Mouse (Mus musculus): ENCODE measurements at regions not wholly inside any gene's neighbourhood (a gene's known extent, or its start where the extent isn't known, plus 50 kb on each side); places are given as distances from the start of the nearest gene placed in this dataset.
A peak's percentile ranks its signal among the peaks of the same experiment; 100 is the strongest.

DNA sequence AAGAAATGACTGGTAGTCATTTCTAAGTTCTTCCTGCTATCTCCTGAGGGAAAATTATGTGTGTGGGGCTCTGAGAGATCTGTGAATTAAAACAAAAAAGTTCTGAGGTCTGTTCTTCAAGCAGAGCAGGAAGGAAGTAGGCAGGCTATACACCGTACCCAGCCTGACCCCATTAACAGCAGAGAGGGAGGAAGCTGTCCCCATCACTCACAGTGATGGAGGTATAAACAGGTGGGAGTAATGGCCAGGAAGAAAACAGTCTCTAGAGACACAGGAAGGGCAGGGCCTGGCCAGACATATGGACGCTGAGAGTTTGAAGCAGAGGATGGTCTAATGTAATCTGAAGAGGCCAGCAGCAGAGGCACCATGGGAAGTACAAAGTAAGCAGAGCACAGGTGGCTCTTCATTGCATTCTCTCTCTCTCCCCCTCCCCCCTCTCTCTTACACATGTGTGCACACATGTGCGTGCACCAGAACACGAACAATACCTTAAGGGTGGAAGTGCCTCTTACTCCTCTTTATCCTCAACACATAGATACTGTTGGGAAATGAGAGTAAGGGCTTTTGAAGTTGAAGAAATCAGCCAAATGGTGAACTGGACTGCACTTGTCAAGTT is 367.7 kb upstream of the Kif2a start:
- DNase-seq (ENCODE audit: low spot score in 2 of 2) = no peak

DNA sequence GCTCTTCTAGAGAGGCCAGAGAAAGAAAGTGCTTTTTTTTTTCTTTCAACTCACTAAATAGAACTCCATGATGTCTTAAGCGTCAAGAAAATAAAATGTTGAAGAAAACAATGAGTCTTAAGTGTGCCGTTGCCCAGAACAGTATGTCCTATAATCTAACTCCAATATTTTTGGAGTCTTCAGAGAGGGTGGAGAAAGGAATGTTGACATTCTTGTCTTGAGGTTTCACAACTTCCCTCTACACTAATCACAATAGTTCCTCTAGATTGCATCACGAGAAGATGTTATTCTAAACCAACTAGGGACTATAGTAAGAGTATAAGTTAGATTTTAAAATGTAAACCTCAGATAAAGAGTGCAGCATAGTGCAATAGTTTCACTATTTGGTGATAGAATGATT is 367.1 kb upstream of the Kif2a start:
- no peak for DNase-seq (ENCODE audit: low spot score in 2 of 2)

DNA sequence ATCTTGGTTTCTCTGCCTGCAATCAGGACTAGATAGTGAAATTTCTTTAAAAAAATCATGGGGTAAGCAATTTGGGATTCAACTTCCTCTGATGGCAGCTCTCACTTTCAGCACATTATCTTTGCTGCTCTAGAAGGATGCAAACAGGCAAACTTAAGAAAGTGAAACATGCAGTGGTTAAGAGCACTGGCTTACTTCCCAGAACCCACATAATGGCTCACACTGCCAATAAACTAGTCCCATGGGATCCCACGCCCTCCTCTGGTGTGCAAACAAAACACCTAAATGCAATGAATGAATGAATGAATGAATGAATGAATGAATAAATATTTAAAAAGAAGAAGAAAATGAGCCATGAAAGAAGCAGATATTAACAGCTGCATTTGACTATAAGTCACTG is 356.1 kb upstream of the Kif2a start:
- DNase-seq (ENCODE audit: low spot score in 2 of 2) = no peak

DNA sequence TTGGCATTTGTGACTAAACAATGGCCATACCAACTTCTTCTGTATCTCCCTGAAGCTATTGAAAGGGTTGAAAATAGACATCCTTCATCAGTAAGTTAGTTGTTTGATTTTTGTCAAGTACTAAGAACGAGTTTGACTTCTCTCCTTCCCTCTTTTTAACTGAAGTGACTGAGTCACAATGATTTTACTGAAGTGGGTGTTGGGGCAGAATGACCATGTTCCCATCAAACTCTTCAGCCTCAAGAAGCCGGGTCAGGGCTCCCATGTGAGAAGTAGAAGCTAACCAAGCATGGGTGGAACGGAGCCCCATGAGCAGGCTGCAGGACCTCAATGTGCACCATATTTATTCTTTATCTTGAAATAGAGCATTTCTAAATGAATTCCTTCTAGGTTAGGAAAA is 350.7 kb upstream of the Kif2a start:
- no peak for DNase-seq (ENCODE audit: low spot score in 2 of 2)

DNA sequence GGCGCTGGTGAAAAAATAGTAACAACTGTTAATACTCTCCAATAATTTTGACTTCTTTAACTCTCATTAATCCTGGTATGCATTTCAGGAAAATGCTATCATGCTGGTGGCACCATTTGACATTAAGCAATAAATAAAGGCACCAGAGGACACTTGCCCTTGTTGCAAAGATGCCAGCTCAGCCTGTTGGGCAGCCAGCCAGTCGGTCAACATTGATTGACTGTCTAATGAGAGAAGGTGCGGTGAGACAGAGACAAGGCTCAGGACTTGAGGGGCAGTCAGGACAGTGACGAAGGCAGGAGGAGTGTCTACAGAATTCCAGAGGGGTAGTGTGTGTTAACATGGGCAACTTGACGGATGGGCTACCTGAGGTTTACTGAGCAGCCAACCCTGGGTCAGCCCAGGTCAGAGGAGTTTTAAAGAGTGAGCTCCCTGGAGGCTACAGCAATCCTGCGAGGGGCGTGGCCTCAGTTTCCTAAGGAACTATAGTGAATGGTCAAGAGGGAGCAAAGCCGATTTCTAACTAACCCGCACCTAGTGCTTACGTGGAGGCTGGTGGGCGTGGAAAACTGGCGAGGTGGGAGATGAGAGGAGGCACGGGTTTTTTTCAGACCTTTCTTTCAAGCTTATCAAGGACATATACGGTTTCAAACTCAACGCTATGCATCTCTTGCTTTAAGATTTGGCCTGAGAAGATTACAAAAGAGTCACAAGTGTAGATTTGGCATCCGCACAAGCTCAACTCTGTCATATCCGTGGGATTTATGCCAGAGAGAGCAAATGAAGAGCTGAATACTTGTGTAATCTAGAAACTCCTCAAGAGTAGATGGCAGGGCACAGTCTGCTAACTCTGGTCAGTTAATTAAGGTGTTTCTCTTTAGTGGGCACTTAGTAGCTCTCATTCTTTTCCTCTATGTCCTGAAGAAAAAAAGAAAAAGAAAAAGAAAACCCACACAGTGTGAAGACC is 350.0 kb upstream of the Kif2a start:
- DNase-seq (ENCODE audit: low spot score in 2 of 2) = no peak

DNA sequence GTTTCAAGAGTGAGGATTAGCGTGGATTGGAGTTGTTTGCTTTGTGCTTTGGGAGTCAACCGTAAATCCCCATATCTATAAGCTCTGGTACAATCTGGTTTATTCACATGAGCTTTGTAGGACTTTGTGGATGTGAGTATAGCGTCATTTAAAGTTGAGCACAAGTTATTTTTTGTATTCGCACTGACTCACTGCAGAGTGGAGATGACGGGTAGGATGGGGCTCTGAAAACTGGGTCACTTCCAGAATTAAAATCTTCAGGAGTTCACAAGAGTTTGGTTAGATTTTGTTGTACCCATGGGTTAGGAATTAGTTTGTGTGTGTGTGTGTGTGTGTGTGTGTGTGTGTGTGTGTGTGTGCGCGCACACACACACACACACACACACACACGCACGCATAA is 345.7 kb upstream of the Kif2a start:
- DNase-seq (ENCODE audit: low spot score in 2 of 2) = no peak

DNA sequence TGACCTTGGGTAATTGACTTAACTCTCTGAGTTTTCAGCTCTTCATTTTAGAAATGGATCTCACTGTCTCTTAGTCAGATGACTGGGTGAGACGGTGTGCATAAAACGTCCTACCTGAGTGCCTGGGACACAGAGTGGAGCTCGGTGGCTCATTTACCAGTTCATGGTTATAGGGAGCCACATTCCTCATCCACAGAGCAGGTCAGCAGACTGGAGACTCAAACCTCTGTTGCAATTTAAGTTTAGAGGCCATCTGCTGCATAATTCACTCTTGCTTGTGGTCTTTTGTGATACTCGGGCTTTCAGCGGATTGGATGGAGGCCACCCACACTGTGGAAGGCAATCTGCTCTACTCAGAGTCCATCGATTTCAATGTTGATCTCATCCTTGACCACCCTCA is 343.8 kb upstream of the Kif2a start:
- no peak for DNase-seq (ENCODE audit: low spot score in 2 of 2)

DNA sequence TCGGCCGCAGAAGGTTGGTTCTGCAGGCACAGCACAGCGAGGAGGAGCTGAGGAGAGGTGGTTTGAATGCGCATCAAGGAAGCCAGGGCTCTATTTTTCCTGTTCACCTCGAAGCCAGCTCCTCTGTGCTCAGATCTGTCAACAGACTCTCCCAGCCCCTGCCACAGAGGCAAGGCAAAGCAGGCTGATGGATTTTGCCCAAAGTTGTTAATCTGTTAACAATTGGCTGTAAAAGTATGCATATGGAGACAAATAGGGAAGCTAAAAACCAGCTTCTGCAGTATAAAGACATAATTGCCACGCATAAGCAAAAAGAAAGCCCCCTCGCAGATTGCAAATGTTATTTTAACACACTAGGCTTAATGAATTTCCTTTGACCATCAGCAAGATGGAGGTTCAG is 343.3 kb upstream of the Kif2a start:
- no peak for DNase-seq (ENCODE audit: low spot score in 2 of 2)

DNA sequence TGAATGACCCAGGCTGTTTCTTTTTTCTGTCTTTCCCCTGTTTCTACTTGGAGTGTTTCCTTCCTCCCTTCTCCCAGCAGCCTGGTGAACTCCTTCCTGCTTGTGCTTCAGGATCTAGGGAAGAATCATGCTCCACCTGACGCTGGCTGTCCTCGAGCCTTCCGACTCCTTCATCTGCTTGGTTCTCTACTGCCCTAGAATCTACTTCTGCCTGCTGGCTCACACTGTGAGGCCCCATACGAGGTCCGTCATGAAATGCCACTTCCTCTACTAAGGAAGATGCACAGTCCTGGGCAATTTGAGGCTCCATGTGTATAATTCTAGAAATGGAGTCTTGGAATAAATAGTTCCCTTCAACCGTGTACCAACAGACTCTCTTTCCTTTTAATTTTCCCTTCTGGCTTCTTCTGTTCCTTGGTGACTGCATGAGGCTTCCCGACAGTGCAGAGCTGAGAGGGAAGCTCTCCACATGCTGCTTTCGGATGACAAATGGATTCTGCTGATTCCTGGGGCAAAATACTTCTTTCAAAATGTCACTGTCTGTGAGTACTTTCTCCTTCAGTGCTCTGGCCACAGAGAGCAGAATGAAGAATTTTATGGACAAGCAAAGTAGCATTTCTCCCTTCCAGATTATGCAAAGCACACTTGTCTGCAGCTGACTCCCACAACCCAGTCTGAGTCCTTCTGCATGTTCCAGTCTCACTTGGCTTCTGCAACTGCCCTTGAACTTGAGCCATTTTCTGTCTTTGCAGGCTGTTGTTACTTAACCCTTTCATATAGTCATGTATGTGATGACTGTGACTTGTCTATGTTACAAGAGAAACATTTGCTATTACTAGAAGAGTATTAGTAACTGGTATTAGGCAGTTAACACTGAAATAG is 341.1 kb upstream of the Kif2a start:
- DNase-seq (ENCODE audit: low spot score in 2 of 2) = no peak

DNA sequence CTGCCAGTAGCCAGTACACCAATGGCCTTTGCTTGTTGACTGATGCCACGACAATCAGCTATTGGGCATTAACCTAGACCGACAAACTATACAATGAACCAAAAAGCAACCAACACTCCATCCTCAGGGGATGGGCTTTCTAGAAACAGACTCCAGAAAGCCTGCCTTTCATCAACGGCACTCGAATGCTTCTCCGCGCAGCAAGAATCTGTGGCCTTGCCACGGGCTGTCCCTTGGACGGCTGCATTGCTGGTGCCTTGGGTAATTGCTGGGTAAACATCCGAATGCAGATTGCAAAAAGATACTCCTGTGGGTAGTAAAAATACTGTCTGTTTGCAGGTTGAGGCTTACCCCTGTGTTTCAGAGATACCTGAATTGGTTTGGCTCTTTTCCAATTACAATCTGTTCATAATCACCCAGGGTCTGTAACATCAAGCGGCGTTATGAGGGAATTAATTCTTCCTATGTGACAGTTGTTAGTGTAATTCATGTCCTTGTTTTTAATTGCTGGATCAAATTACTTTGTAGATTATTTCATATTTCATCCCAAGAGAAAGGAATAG is 319.0 kb upstream of the Kif2a start:
- DNase-seq (ENCODE audit: low spot score in 2 of 2) = no peak

DNA sequence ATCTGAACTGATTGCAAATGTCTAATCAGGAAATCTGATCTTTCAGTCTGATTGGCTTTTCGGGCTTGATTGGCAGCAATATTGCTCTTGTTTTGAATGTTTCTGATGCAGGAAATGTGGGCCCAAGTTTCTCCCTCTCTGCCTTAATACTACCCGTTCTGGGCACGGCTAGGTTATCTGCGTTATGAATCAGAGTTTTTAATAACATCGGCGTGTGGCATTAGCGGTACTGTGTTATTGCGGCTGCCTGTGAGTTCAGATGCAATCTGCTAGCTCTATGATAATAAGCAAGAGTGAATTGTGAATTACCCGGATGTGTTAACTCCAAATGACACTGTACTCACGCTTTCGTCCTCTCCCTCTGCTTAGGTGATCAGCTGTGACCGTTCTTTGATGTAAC is 316.2 kb upstream of the Kif2a start:
- DNase-seq (ENCODE audit: low spot score in 2 of 2) = no peak

DNA sequence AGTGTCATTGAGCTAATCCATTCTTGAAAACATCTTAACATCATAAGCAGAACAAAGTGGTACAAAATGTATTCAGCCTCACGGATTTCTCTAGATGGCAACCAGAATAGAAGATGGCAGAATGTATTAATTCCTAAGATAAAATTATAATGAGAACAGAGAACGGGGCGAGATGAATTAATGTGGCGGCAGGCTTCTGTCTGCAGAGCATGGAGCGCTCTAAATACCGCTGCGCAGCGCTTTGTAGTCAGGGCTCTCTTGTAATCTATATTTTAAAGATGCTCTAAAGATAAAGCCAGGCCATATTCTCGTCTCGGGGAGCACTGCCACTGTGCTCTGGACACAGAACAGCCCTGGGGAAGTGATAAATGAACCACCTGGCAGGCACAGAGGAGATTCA is 315.2 kb upstream of the Kif2a start:
- no peak for DNase-seq (ENCODE audit: low spot score in 2 of 2)

DNA sequence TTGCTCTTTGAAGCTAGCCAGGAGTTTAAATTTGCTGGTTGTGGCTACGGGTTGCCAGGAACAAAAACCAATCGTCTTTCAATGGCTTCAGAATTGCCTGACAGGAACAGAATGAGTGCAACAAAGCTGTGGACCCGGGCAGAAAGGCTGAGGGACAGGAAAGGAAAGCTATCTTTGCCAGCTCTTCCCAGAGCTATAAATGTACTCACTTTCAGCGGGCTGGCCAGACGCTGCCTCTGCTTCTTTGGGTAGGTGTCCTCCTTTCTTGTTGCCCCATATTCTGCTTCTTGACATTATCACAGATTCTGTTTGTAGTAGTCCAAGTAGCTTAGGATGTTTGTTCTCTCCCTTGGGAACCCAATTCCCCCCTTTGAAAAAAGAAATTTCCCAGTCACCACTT is 307.4 kb upstream of the Kif2a start:
- no peak for DNase-seq (ENCODE audit: low spot score in 2 of 2)

DNA sequence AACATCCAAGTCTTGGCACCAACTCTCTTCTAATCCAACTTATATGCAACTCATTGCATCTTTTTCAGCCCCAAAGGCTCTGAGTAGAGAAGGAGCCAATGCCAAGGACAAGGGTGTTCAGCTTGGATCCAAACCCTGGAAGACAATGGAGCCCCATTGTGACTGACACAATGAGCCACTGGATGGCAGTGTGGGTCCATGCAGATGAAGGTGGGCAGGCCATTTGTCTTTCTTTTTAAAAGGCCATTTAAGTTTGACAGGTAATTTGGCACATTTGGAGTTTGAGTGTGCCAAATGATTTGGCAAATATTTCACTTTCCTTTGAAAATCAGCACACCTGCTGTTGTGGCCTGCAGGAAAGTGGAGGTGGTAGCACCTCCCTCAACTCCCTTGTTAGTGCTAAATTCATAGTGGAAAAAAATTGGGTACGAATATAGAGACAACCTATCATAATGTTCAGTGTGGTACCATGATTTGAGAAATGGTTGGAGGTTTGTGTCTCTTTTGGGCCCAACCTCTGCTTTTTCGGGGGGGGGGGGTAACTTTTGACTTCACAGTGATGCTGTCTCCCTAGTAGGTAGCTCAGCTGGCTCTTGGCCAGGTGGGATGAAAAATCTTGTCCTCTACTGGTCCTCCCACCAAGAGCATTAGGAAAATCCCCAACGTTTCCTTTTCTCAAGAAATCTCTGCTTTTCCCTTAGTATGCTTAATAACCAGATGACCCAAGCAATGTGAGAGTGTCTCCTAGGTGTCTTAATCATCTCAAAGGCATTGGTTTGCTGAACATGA is 304.0 kb upstream of the Kif2a start:
- peak in 1 of 2 experiments; percentile 2 for DNase-seq (ENCODE audit: low spot score in 2 of 2)

DNA sequence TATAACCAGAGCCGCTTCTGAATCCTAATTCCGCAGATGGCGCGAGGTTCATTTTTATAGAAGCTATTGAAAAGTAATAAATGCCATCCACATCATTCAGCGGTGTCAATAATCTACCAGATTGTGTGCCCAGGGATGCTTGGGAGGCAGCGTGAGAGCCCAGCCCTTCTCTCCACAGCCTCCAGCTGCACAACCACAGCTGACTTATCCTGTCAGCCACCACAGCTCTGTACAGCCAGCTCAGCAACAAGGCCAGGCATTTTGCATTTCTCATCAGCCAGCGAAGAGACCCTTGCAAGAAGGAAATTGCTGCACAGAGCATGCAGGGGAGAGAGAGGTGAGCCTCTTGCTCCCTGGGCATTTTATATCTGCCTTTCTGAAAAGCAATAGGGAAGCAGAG is 292.8 kb upstream of the Kif2a start:
- no peak for DNase-seq (ENCODE audit: low spot score in 2 of 2)

DNA sequence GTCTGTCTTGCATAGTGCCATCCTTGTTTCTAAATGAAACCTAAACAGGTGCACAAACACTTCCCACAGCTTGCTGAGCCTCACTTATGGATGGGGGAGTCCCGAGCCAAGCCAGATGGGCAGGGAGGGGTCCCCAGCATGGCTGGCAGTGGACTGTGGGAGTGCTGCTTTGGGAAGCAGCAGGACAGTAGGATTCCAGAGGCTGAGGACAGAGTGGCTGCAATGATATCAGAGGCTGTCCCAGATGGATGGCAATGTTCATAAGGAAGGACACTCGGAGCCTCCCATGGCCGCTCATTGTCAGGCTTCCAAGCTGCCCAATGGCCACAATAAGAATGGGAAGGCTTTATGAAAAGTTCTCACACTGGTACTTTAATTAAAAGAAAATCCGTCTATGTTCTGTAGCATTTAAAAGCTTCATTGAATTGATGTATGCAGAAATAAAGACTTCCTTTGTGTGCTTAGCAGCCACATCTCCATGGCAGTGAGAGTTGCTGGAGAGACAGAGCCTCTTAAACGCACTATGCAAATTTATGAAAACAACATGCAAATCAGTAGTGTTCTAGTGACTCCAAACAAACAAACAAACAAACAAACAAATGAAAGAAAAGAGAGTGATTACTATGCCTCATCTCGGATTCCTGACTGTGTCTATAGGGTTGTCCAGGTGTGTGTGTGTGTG is 287.2 kb upstream of the Kif2a start:
- no peak for DNase-seq (ENCODE audit: low spot score in 2 of 2)

DNA sequence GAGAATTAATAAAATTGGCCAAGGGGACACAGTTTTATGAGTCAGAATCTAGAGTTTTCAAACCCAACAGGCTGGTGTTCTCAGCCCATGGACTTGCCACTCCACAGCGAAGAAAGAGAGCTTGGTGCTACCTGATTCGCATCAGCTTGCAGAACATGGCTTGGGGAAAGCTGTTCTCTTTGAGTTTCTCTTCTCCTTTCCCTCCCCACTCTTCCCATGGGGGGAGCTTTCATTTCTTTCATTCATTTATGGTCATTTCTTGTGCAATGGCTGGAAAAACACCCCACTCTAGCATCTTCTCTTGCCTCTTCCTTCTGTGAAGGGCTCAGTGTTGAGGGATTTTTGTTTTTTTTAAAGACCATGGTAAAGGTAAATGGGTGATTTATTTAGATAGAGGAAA is 286.5 kb upstream of the Kif2a start:
- DNase-seq (ENCODE audit: low spot score in 2 of 2) = no peak

DNA sequence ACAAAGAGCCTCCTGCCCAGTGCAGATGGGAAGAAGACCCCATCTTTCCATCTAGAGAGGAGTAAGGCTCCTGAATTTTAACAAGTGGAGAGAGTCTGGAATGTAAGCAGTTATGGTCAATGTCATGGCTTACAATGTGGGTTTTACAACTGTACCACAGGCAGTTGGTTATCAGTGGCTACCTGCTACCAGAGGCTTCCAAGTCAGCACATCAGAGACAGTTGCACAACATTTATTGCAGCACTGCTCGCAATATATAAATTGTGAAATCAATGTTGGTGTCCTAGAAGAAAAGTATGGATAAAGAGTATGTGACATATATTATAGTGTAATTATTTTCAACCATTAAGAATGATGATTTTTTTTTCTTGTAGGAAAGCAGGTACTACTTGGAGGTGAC is 285.0 kb upstream of the Kif2a start:
- no peak for DNase-seq (ENCODE audit: low spot score in 2 of 2)

DNA sequence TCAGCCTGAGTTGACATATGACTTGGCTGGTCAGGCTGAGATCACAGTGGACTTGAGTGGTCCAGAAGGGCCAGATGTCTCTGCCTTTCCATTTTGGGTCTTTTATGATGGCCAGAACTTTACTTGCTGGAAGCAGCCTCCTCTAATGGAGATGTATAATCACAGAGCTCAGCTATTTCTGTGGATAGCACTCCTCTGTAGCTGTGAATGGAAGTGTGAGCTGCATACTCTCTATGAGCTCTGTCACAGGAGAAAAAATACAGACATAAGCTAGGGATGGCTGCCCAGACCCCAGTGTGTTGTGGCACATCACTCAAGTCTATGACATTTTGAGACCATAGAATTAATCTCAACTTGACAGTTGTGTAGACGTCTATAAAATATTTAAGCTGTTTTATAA is 284.3 kb upstream of the Kif2a start:
- DNase-seq (ENCODE audit: low spot score in 2 of 2) = no peak

DNA sequence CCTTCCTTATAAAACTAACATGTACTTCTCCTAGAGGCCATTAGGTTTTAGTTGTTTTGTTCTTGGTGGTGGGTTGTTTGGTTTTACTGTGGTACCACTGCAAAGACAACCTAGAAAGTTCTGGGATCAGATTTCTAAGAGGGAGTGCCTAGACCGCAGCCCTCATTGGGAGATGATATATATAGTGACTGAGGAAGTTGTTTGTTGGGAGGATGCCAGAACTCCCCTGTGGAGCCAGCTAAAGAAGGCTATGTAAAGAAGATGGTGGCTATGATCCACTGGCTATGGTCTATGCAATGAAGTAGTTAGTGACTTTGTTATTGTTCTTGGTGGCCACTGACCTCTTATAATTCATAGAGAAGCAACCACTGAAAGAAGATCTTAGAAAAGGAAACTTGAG is 283.8 kb upstream of the Kif2a start:
- DNase-seq (ENCODE audit: low spot score in 2 of 2) = no peak

DNA sequence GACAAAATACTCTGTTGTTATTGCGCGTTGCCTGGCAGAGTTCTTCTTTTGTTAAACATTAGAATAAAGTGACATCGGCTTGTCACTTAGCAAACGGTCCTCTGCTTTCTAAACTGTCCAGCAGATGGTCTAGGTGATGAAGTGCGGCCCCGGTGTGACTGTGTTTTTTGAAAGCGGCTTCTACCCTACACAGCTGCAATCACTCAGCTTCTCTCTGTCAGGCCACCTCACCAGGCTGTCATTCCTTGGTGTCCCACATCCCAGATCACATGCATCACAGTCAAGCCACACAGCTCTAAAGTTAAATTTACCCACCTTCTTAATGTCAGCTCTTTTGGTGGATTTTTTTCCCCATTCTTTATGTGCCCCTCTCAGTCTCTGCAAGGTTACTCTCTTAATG is 282.0 kb upstream of the Kif2a start:
- DNase-seq (ENCODE audit: low spot score in 2 of 2) = no peak
